Mouse (Mus musculus) olfactory bulb, adult 2 months (tissue): ENCODE results near the gene Rln3. TPM values are rescaled to one million over a fixed set of nuclear protein-coding genes. Genes with fewer than 3 reads are reported as not detected.
A peak's percentile ranks its signal among the peaks of the same experiment; 100 is the strongest.

Experiments
- H3K27ac ChIP-seq: fragments of 200-500 bp; 2 replicates; pipeline ENCODE4 v1.5.1; 2012; ENCODE audit warnings: low read depth, low read length; ENCODE audit not compliant: insufficient read depth
- H3K4me1 ChIP-seq: fragments of 200-500 bp; 2 replicates; pipeline ENCODE4 v1.6.1; 2012; ENCODE audit warnings: low read length; ENCODE audit not compliant: control insufficient read depth, insufficient read depth
- H3K4me3 ChIP-seq: fragments of 200-500 bp; 2 replicates; pipeline ENCODE4 v1.5.1; 2012; ENCODE audit warnings: mild to moderate bottlenecking, low read depth, low read length, moderate library complexity; ENCODE audit not compliant: insufficient read depth
- CTCF ChIP-seq: fragments of 200-500 bp; IDR thresholded peaks from 2 replicates; pipeline ENCODE4 v1.5.1; 2012; ENCODE audit warnings: low read depth, mild to moderate bottlenecking, low read length, moderate library complexity; ENCODE audit not compliant: insufficient read depth
- POLR2A ChIP-seq: fragments of 200-500 bp; IDR thresholded peaks from 2 replicates; pipeline ENCODE4 v1.6.1; 2012; ENCODE audit warnings: mild to moderate bottlenecking, low read depth, low read length, moderate library complexity; ENCODE audit not compliant: insufficient read depth
- WGBS: fragments of 180-500 bp; shearing (Covaris S2); methylation state at CpG from one replicate; pipeline ENCODE4 v1.1.7; 2018; 5-methylcytosine and 5-hydroxymethylcytosine counted together
- polyA plus RNA-seq: library from polyadenylated mRNA; stranded (reverse); fragments of >200 nt; gene quantifications from 2 replicates; pipeline ENCODE4 v1.2.4, GENCODE M21; 2012; ENCODE audit warnings: low replicate concordance; ENCODE audit not compliant: missing spikeins, insufficient read depth, insufficient read length

Rln3 gene
- polyA plus RNA-seq, 1 experiment, result not detected

DNA sequence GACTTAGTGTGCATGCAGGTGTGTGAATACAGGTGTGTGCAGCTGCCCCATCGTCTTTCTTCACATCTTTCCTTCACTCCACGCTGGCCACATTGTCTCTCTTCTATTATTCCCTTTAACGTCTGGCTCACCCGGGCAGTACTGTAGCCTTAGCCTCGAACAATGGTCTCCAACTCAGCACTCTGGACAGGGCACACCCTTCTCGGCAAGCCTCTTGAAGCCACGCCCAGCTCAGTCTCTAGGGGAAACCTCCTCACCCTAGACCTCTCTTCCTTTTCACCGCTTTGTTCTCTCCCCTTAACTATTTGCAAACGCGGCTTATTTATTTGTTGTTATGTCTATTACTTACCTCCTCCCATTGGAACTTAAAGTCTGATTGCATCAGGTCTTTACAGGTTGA lies 17.4 kb downstream of the Rln3 start:
- Histone ChIP-seq H3K27ac (no peak overlapping the region), H3K4me1 (peaks cover 10% of the 10 kb centered on the region), H3K4me3 (no peak overlapping the region)
- 34% methylated on average over 10 of the region's 10 CpGs for WGBS
- TF ChIP-seq CTCF (no peak), POLR2A (no peak)

DNA sequence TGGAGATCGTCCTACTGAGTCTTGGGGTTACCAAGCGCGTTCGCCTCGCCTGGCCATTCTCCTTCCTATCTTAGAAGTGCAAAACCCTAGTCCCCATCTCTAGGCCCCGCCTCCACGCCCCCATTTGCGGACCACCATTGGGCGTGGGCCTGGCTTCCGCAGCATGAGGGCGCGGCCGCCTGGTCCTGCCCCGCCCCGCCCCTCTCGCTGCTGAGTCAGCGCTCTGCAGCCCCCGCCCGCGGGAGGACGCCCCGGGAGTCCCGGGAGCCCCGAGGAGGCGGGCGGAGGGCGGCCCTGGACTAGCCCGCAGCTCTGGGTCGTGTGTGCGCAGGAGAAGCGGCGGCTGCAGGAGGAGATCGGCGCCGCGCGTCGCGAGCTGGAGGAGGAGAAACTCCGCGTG lies 18.9 kb downstream of the Rln3 start:
- peak overlapping the region; percentile 31 for H3K4me3 ChIP-seq
- no peak overlapping the region for H3K27ac ChIP-seq
- TF ChIP-seq CTCF (no peak), POLR2A (no peak)
- under 1% methylated on average over 41 of the region's 41 CpGs for WGBS
- peaks cover 10% of the 10 kb centered on the region for H3K4me1 ChIP-seq

DNA sequence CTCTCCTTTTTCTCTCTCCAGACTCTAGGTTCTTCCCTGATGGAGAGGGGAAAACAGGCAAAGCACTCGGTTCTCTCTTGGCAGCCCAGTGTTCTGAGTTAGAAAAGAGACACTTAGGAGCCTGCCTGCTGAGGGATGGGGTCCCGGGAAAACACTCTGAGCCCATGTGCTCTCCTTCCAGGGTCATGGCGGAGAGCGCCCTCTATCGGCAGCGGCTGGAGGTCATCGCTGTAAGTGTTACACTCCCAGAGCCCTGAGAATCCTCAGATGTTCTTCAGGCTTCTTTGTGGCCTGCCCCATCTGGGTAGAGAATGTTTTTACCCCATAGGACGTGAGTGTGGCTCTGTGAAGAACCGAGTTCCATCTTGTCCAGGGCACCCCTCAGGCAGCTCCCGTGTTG lies 20.6 kb downstream of the Rln3 start:
- Histone ChIP-seq H3K4me3 (no peak overlapping the region), H3K27ac (no peak overlapping the region), H3K4me1 (peaks cover 10% of the 10 kb centered on the region)
- TF ChIP-seq POLR2A (no peak), CTCF (peak; percentile 54; the same call in 1 of the 2 replicates)
- 23% methylated on average over 10 of the region's 10 CpGs for WGBS

DNA sequence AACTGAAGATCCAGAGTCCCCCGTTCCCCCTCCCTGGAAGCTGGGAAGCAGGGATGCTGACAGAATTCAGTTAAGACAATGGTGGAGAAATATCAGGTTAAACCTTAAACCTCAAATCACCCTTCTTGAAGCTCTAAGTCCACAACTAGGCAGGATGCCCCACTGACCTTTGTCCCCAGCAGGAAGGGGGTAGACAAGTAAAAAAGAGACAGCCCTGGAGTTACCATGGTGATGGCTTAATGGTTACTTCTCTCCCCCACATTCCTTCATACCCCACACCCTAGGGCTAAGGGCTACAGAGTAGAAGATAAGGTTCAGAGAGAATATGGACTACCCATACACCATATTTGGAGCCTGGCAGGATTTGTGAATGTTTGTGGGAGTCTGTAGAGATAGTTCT lies 21.2 kb downstream of the Rln3 start:
- Histone ChIP-seq H3K27ac (no peak overlapping the region), H3K4me1 (peaks cover 10% of the 10 kb centered on the region), H3K4me3 (no peak overlapping the region)
- 91% methylated on average over 1 of the region's 1 CpGs for WGBS
- TF ChIP-seq POLR2A, result no peak
- no peak for TF ChIP-seq CTCF

DNA sequence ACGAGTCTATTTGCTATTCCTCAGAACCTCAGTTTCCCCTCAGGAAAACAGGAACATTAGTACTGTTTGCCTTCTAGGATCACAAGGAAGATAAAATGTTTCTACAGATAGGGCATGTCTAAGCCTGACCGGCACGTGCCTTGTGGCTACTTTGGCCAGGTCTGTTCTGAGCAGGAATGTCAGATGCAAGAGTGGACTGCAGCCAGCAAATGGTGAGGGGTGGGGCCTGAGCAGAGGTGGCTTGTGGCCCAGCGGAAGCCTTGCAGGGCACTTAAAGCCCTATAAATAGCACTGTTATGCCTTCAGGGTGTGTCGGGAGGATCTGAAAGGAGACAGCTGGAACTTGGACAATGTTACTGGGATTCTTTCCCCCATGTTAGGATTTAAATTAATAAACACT lies 21.7 kb downstream of the Rln3 start:
- H3K4me1 ChIP-seq, result peaks cover 10% of the 10 kb centered on the region
- TF ChIP-seq POLR2A, result no peak
- no peak for TF ChIP-seq CTCF
- 60% methylated on average over 5 of the region's 5 CpGs for WGBS
- no peak overlapping the region for H3K27ac ChIP-seq
- no peak overlapping the region for H3K4me3 ChIP-seq

DNA sequence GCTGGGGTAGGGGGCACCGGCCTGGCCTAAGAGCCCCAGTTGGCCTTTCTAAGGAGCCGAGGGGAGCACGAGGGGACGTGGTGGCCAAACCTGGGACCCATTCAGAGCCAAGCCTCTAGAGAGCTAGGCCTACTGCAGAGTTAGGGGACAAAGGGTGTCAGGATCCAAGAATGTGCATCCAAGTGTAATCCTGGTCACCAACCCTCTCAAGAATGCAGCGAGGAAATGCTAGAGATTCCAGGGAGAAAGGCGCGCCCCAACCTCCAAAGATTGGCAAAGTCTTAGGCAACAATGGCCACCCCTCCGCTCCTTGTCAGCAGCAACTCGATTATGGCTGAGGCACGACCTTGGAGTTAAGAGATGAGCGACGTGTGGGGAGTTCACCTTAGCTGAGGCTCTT lies 23.2 kb downstream of the Rln3 start:
- no peak overlapping the region for H3K27ac ChIP-seq
- 63% methylated on average over 12 of the region's 12 CpGs for whole genome bisulfite sequencing
- TF ChIP-seq CTCF, result no peak
- TF ChIP-seq POLR2A, result no peak
- no peak overlapping the region for H3K4me3 ChIP-seq
- peaks cover 9% of the 10 kb centered on the region for H3K4me1 ChIP-seq

DNA sequence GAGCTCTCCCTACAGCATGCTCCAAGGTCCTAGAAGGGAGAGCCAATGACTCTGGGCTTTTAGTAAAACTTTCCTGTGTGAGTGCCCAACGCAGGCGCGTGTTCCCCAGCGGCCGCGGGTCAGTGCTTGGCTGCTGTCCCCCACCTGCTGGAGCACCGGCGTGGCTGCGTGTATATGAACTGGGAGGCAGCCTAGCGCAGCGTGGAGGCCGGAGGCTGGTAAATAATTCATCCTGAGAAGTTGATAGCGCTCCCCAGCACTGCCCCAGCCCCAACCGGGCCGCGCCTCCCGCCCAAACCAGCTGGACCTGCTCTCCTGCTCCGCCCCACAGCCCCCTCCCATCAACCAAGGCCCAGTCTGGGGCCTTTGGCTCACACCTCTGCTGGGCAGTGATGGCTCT lies 23.7 kb downstream of the Rln3 start, which contains the start of gene Palm3:
Gene Palm3, plus strand, starts transcription at position 376 of the 400 bp plus-strand sequence.
- 32% methylated on average over 18 of the region's 18 CpGs for WGBS
- no peak within 1 kb of the TSS for H3K27ac ChIP-seq
- no peak for TF ChIP-seq CTCF
- TF ChIP-seq POLR2A, result no peak
- peaks cover 5% of the 10 kb centered on the region for H3K4me1 ChIP-seq
- no peak within 1 kb of the TSS for H3K4me3 ChIP-seq

DNA sequence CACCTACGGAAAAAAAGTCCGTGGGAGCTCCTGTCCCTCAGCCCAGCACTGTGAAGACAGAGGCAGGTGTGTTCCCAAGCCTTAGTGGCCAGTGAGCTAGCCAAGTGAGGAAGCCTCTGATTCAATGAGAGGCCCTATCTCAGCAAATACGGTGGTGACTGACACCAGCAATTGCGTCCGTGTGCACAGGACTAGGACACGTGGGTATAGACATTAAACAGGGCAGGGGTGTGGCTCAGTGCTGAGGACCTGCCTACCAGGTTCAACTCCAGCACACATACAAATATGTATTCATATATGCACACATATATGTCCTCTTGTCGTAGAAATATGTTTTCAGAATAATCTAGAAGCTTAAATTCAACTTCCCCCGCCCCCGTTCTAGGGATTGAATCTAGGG lies 25.1 kb downstream of the Rln3 start:
- Histone ChIP-seq H3K4me3 (no peak overlapping the region), H3K4me1 (no peaks in the 10 kb centered on the region), H3K27ac (no peak overlapping the region)
- TF ChIP-seq POLR2A (no peak), CTCF (no peak)
- 89% methylated on average over 9 of the region's 9 CpGs for WGBS

- H3K27ac ChIP-seq, result no peak overlapping the region
- 96% methylated on average over 5 of the region's 5 CpGs for WGBS
- no peak for TF ChIP-seq CTCF
- no peak for TF ChIP-seq POLR2A
- no peak overlapping the region for H3K4me3 ChIP-seq
- H3K4me1 ChIP-seq, result peaks cover 19% of the 10 kb centered on the region
Measured at GRCm38 (mm10) chr8:84015833-84016232, 29.0 kb downstream of the Rln3 start.
